Mouse (Mus musculus): ENCODE data around the gene P2rx7. TPM values are rescaled to one million over a fixed set of nuclear protein-coding genes. Genes with fewer than 3 reads are reported as not detected.

The P2rx7 gene
- 0.30 and 0.35 TPM in 2 replicates for polyA plus RNA-seq (2016; fragmentation: Nextera tagmentation; extraction: Ambion mirVana)

DNA sequence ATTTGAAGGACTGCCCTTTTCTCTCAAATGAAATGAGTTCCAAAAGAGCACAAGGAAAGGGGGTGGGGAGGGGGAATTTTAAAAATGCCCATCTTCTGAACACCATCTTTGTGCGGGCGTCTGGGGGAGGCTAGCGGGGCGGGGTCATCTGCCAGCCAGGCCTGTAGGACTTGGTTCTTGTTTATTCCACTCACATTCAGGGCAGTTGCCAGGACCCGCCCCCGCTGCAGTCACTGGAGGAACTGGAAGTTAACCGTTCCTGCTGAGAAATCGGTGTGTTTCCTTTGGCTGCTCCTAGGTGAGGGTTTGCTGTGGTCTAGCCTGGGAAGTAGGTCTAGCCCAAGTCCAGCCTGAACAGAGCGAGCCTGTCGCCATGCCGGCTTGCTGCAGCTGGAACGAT, at the start of gene P2rx7:
Gene P2rx7 (plus strand): TSS at position 211 of the 400 bp plus-strand sequence.
- no peak within 1 kb of the TSS for H3K27ac ChIP-seq (replicated peaks)
- H3K4me1 ChIP-seq = peaks cover 6% of the 10 kb centered on the region
- no peaks in the 10 kb centered on the region for H3K9me3 ChIP-seq
- WGBS = 76% methylated on average over 12 of the region's 12 CpGs
- DNase-seq (ENCODE audit: low spot score) = no peak
- no peaks in the 10 kb centered on the region; the same call in 1 of the 2 replicates for H3K36me3 ChIP-seq (replicated peaks)
- H3K4me3 ChIP-seq = no peak within 1 kb of the TSS
- no peaks in the 10 kb centered on the region for H3K27me3 ChIP-seq (replicated peaks; ENCODE audit: low read depth, poor library complexity, severe bottlenecking)

DNA sequence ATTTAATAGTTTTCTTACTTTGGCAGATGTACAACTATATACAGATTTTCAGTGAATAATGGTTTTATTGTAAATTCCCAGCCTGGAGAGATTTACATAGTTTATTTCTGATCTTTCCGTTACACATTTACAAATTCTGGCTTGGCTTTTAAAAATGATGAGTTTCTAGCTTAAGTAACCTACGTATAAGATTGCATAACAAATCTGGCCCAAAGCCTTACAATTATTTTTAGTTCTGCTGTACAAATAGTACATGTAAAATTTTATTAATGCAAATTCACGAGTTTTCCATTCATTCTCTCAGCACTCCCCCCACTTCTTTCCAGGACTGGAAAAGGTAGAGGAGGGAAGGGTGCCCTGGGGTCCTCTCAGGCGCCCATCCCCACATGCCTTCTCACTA, 48.2 kb upstream of the P2rx7 start:
- Histone ChIP-seq H3K27ac (replicated peaks) (no peak overlapping the region), H3K9me3 (peaks cover 4% of the 10 kb centered on the region; the same call in 1 of the 2 replicates), H3K27me3 (replicated peaks; ENCODE audit: low read depth, poor library complexity, severe bottlenecking) (no peaks in the 10 kb centered on the region), H3K4me3 (no peak overlapping the region), H3K4me1 (no peaks in the 10 kb centered on the region), H3K36me3 (replicated peaks) (peaks cover 88% of the 10 kb centered on the region)
- DNase-seq (ENCODE audit: low spot score) = no peak
- WGBS = 94% methylated on average over 4 of the region's 4 CpGs

GRCm38 (mm10) chr5:122602233-122602632, 41.5 kb upstream of the P2rx7 start:
- Histone ChIP-seq H3K9me3 (peaks cover 4% of the 10 kb centered on the region; the same call in 1 of the 2 replicates), H3K36me3 (replicated peaks) (peaks cover 94% of the 10 kb centered on the region)

GRCm38 (mm10) chr5:122604894-122605293, 38.8 kb upstream of the P2rx7 start:
- Histone ChIP-seq H3K27ac (replicated peaks) (no peak overlapping the region), H3K27me3 (replicated peaks; ENCODE audit: low read depth, poor library complexity, severe bottlenecking) (no peaks in the 10 kb centered on the region), H3K4me1 (no peaks in the 10 kb centered on the region), H3K36me3 (replicated peaks) (peaks cover 91% of the 10 kb centered on the region), H3K4me3 (no peak overlapping the region), H3K9me3 (no peaks in the 10 kb centered on the region)
- DNase-seq (ENCODE audit: low spot score) = no peak
- WGBS = 84% methylated on average over 2 of the region's 2 CpGs

More at GRCm38 (mm10) chr5:122602233-122602632, 41.5 kb upstream of the P2rx7 start:
- Histone ChIP-seq H3K4me1 (no peaks in the 10 kb centered on the region), H3K27me3 (replicated peaks; ENCODE audit: low read depth, poor library complexity, severe bottlenecking) (no peaks in the 10 kb centered on the region), H3K27ac (replicated peaks) (no peak overlapping the region), H3K4me3 (no peak overlapping the region)
- 86% methylated on average over 11 of the region's 11 CpGs for WGBS
- no peak for DNase-seq (ENCODE audit: low spot score)

DNA sequence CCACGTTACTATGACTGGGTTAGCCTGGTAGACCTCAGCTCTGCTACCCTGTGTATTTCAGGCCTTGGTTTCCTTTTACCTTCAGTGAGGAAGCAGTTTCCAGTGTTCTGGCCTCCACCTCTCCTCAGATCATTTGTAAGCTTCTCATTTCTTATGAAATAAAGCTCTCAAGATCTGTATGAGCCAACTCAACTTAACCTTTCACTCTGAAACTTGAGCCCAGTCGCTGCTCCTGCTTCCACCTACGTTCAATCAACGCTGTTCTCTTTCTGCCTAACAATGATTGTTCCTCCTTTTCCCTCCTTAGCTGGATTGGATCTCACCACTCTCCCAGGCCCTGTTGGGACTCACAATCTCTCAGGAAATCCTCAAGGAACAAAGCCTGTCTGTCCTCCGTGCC, 32.1 kb upstream of the P2rx7 start:
- DNase-seq (ENCODE audit: low spot score) = peak; percentile 38
- H3K27ac ChIP-seq (replicated peaks) = peak overlapping the region; percentile 75
- peak overlapping the region; percentile 0; the same call in 1 of the 2 replicates for H3K4me3 ChIP-seq
- H3K4me1 ChIP-seq = peaks cover 30% of the 10 kb centered on the region
- H3K9me3 ChIP-seq = no peaks in the 10 kb centered on the region
- 41% methylated on average over 5 of the region's 5 CpGs for WGBS
- H3K27me3 ChIP-seq (replicated peaks; ENCODE audit: low read depth, poor library complexity, severe bottlenecking) = no peaks in the 10 kb centered on the region
- peaks cover 36% of the 10 kb centered on the region for H3K36me3 ChIP-seq (replicated peaks)

DNA sequence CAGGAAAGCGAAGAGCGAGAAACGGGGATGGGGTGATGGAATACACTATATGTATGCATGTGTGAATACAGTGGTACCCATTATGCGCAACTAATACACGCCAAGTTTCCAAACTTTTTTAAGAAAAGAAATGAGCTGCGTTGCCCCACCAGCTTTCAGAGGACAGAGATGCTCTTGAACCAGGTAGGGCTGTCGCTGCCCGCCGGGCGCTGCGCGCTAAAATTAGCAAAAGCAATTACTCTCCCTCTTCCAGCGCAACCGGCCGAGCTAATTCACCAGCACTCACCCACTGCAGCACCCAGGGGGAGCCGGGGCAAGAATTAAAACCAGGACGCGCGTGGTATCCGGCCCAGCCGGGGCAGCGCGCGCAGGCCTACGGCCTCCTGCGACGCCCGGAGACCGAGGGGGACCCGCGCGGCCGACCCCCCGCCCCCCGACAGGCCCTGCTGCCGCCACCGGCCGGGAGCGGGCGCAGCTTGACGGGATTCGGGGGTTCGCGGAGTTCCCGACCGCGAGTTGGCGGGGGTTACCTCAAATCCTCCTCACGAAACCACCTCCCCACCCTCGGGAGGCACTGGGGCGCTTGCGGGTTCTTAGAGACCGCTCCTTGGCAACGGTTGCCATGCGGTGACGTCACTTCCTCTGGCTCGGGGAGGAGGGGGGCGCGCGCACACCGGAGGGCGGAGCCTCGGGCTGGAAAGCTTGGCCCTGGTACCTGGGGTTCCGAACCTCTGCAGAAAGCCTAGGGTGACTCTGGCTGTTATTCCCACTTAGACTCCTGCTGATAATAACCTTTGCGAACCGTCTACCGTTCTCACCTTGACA, 29.6 kb upstream of the P2rx7 start, which contains the start of gene Ift81:
Gene Ift81 (minus strand): TSS at position 611 of the 825 bp plus-strand sequence.
- peak within 1 kb of the TSS; percentile 97 for H3K27ac ChIP-seq (replicated peaks)
- peaks cover 36% of the 10 kb centered on the region for H3K4me1 ChIP-seq
- H3K36me3 ChIP-seq (replicated peaks) = peaks cover 14% of the 10 kb centered on the region
- no peaks in the 10 kb centered on the region for H3K9me3 ChIP-seq
- DNase-seq (ENCODE audit: low spot score) = peak; percentile 97
- no peaks in the 10 kb centered on the region for H3K27me3 ChIP-seq (replicated peaks; ENCODE audit: low read depth, poor library complexity, severe bottlenecking)
- H3K4me3 ChIP-seq = peak within 1 kb of the TSS; percentile 91
- 2% methylated on average over 67 of the region's 67 CpGs for WGBS

GRCm38 (mm10) chr5:122617718-122618117, 26.0 kb upstream of the P2rx7 start:
- Histone ChIP-seq H3K27ac (replicated peaks) (no peak overlapping the region), H3K9me3 (no peaks in the 10 kb centered on the region), H3K4me1 (peaks cover 47% of the 10 kb centered on the region), H3K27me3 (replicated peaks; ENCODE audit: low read depth, poor library complexity, severe bottlenecking) (no peaks in the 10 kb centered on the region), H3K4me3 (no peak overlapping the region), H3K36me3 (replicated peaks) (no peaks in the 10 kb centered on the region)
- 74% methylated on average over 5 of the region's 5 CpGs for WGBS
- DNase-seq (ENCODE audit: low spot score) = no peak

DNA sequence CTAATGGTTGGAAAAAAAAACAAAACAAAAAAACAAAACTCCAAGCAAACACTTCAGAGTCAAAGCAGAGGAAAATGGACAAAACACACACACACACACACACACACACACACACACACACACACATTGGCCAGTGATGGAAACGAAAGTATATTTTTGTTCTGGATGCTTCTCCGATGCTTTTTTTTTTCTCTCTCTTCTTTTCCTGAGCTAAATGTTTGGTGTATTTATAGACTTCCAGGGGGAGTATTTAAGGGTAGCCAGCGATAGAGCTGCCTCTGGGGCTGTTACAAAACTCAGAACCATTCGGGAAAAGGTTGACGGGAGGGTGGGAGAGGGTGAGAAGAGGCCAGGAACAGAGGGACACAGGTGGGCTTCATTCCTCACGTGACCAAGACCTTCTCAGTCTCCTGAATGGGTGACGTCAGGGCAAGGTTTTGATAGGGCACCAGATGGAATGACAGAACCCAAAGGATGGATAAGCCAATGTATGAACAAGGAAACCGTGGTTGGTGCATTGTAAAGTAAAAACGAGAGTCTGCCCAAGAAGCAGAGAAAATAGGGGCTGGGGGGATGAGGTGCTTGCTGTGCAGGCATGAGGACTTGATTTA, 23.9 kb upstream of the P2rx7 start:
- DNase-seq (ENCODE audit: low spot score) = no peak
- Histone ChIP-seq H3K36me3 (replicated peaks) (no peaks in the 10 kb centered on the region), H3K4me1 (peaks cover 43% of the 10 kb centered on the region), H3K9me3 (no peaks in the 10 kb centered on the region), H3K4me3 (no peak overlapping the region), H3K27me3 (replicated peaks; ENCODE audit: low read depth, poor library complexity, severe bottlenecking) (no peaks in the 10 kb centered on the region), H3K27ac (replicated peaks) (0 out of 2 replicates have a peak overlapping the region, but pooled peaks have one; percentile 2)
- 88% methylated on average over 9 of the region's 9 CpGs for WGBS

DNA sequence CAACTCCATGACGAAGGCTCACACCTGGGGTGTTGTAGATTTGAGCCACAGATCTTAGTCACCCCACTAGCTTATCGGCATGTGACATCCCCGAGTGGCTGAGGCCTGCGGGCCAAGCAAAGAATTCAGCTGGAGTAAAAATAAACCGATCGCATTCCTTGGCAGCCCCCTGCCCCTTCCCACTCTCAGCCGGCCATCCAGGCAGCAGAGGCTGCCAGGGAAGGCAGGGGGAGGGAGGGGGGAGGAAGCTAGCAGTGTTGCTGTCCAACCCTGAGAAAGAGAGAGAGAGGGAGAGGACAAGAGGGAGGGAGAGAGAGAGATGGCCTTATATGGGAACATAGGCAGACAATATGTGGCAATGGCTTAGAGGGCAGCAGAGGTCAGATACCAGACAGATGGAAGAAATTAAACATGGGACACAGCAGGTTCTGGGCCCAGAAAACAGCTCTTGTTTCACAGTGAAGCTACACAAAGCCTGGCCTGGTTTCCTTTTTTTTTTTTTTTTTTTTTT, 22.3 kb upstream of the P2rx7 start:
- Histone ChIP-seq H3K9me3 (no peaks in the 10 kb centered on the region), H3K4me1 (peaks cover 40% of the 10 kb centered on the region), H3K36me3 (replicated peaks) (no peaks in the 10 kb centered on the region), H3K27me3 (replicated peaks; ENCODE audit: low read depth, poor library complexity, severe bottlenecking) (no peaks in the 10 kb centered on the region), H3K4me3 (peak overlapping the region; percentile 8; the same call in 1 of the 2 replicates), H3K27ac (replicated peaks) (peak overlapping the region; percentile 94)
- DNase-seq (ENCODE audit: low spot score) = peak; percentile 89
- 16% methylated on average over 7 of the region's 7 CpGs for WGBS

DNA sequence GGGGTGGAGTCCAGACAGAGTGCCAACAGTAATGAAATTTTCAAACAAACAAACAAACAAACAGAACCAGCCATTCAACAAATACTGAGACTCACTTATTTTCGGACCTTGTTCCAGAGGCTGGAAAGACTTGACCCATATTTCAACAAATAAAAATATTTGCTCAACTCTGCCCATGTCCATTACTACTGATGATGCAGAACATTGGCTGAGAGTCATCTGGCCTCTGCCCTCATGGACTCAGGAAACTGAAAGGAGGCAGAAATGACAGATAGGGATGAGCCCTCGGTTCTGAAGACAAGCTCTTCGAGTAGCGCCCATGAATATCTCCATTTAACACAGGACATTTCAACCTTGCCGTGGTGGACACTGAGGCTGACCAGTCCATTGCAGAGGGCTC, 21.2 kb upstream of the P2rx7 start:
- peak overlapping the region; percentile 94 for H3K27ac ChIP-seq (replicated peaks)
- no peaks in the 10 kb centered on the region for H3K9me3 ChIP-seq
- DNase-seq (ENCODE audit: low spot score) = no peak
- no peaks in the 10 kb centered on the region for H3K27me3 ChIP-seq (replicated peaks; ENCODE audit: low read depth, poor library complexity, severe bottlenecking)
- peaks cover 40% of the 10 kb centered on the region for H3K4me1 ChIP-seq
- H3K36me3 ChIP-seq (replicated peaks) = no peaks in the 10 kb centered on the region
- 89% methylated on average over 5 of the region's 5 CpGs for WGBS
- H3K4me3 ChIP-seq = no peak overlapping the region

DNA sequence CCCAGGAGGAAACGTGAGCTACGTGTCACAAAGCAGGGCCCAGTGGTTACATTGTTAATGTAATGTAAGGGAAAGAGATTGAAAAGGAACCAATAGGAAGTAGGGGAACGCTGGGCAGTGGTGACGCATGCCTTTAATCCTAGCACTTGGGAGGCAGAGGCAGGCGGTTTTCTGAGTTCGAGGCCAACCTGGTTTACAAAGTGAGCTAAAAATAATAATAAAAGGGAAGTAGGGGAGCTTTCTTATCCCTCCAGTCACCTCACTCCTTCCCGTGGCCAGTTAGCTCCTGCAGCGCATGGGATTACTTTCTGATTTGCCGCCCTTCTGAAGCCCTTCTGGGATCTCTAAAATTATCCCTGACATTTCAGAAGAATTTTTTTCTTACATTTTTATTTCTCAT, 19.9 kb upstream of the P2rx7 start:
- Histone ChIP-seq H3K9me3 (no peaks in the 10 kb centered on the region), H3K27ac (replicated peaks) (peak overlapping the region; percentile 69; the same call in 1 of the 2 replicates), H3K4me1 (peaks cover 33% of the 10 kb centered on the region), H3K36me3 (replicated peaks) (no peaks in the 10 kb centered on the region), H3K4me3 (no peak overlapping the region), H3K27me3 (replicated peaks; ENCODE audit: low read depth, poor library complexity, severe bottlenecking) (no peaks in the 10 kb centered on the region)
- 88% methylated on average over 9 of the region's 9 CpGs for WGBS
- no peak for DNase-seq (ENCODE audit: low spot score)

- H3K36me3 ChIP-seq (replicated peaks) = no peaks in the 10 kb centered on the region
- H3K9me3 ChIP-seq = no peaks in the 10 kb centered on the region
- 92% methylated on average over 11 of the region's 11 CpGs for WGBS
- no peak overlapping the region for H3K4me3 ChIP-seq
- peaks cover 33% of the 10 kb centered on the region for H3K4me1 ChIP-seq
- no peak overlapping the region for H3K27ac ChIP-seq (replicated peaks)
- no peaks in the 10 kb centered on the region for H3K27me3 ChIP-seq (replicated peaks; ENCODE audit: low read depth, poor library complexity, severe bottlenecking)
- DNase-seq (ENCODE audit: low spot score) = no peak
These were observed 18.7 kb upstream of the P2rx7 start for GRCm38 (mm10) chr5:122624952-122625479.
